Mouse (Mus musculus) limb, embryonic 11.5 days (tissue): ENCODE data around the gene Msrb3. TPM values are rescaled to one million over a fixed set of nuclear protein-coding genes. Genes with fewer than 3 reads are reported as not detected.

ENCODE experiments used
- ATAC-seq: fragments of 200-750 bp; cut with Nextera tagmentation; 2 replicates; pipeline ENCODE4 v1.8.0; 2017; ENCODE audit warnings: low read depth; ENCODE audit not compliant: insufficient number of reproducible peaks, low FRiP score, low TSS enrichment
- DNase-seq: peaks from one replicate; pipeline ENCODE4 v3.0.0-alpha.2; 2015; ENCODE audit warnings: low spot score
- H3K27ac ChIP-seq: fragments of 300-500 bp; sonication (generic); replicated peaks from 2 replicates; pipeline ENCODE4 v1.5.1; 2014; ENCODE audit warnings: low read depth, mild to moderate bottlenecking, low read length
- H3K27me3 ChIP-seq: fragments of 300-500 bp; sonication (generic); 2 replicates; pipeline ENCODE4 v1.6.1; 2014; ENCODE audit warnings: mild to moderate bottlenecking, low read length, mixed read lengths; ENCODE audit not compliant: control insufficient read depth, insufficient read depth
- H3K36me3 ChIP-seq: fragments of 300-500 bp; sonication (generic); 2 replicates; pipeline ENCODE4 v1.6.1; 2014; ENCODE audit warnings: mild to moderate bottlenecking, low read length, moderate library complexity, mixed read lengths; ENCODE audit not compliant: control insufficient read depth, insufficient read depth
- H3K4me1 ChIP-seq: fragments of 300-500 bp; sonication (generic); 2 replicates; pipeline ENCODE4 v1.6.1; 2014; ENCODE audit warnings: low read length, mixed read lengths; ENCODE audit not compliant: control insufficient read depth, insufficient read depth
- H3K4me2 ChIP-seq: fragments of 300-500 bp; sonication (generic); 2 replicates; pipeline ENCODE4 v1.6.1; 2014; ENCODE audit warnings: low read depth, mild to moderate bottlenecking, moderate library complexity; ENCODE audit not compliant: severe bottlenecking
- H3K4me3 ChIP-seq: fragments of 300-500 bp; sonication (generic); 2 replicates; pipeline ENCODE4 v1.5.1; 2014; ENCODE audit warnings: low read depth, low read length
- H3K9ac ChIP-seq: fragments of 300-500 bp; sonication (generic); 2 replicates; pipeline ENCODE4 v1.6.1; 2014; ENCODE audit warnings: mild to moderate bottlenecking, low read length
- H3K9me3 ChIP-seq: fragments of 300-500 bp; sonication (generic); 2 replicates; pipeline ENCODE4 v1.6.1; 2016; ENCODE audit warnings: low read length; ENCODE audit not compliant: control insufficient read depth
- WGBS: fragments of 180-500 bp; shearing (Covaris S2); extraction: QIAGEN DNeasy Blood & Tissue Kit; methylation state at CpG from one replicate; pipeline ENCODE4 v1.1.7; 2014; 5-methylcytosine and 5-hydroxymethylcytosine counted together
- polyA plus RNA-seq: library from polyadenylated mRNA; unstranded; fragments of >200 nt; fragmentation: Nextera tagmentation; extraction: Ambion mirVana; gene quantifications from 2 replicates; pipeline ENCODE4 v1.2.1, GENCODE M21; 2014

Msrb3 gene
- polyA plus RNA-seq, 1 experiment from 2014 or later, result 7.8 TPM

GRCm38 (mm10) chr10:120826381-120826780, 72.5 kb downstream of the Msrb3 start:
- H3K9me3 ChIP-seq, result no peaks in the 10 kb centered on the region
- no peak overlapping the region for H3K4me3 ChIP-seq
- WGBS, result 83% methylated on average over 7 of the region's 7 CpGs
- ATAC-seq (no peak), DNase-seq (peak; percentile 18)
- no peak overlapping the region for H3K9ac ChIP-seq
- no peaks in the 10 kb centered on the region; the same call in 1 of the 2 replicates for H3K36me3 ChIP-seq
- no peak overlapping the region for H3K4me2 ChIP-seq
- H3K4me1 ChIP-seq, result peaks cover 9% of the 10 kb centered on the region; the same call in 1 of the 2 replicates
- H3K27ac ChIP-seq, result no peak overlapping the region
- no peaks in the 10 kb centered on the region for H3K27me3 ChIP-seq

GRCm38 (mm10) chr10:120825594-120825993, 73.3 kb downstream of the Msrb3 start:
- Histone ChIP-seq H3K27me3 (no peaks in the 10 kb centered on the region), H3K36me3 (no peaks in the 10 kb centered on the region; the same call in 1 of the 2 replicates), H3K4me3 (no peak overlapping the region), H3K4me1 (peaks cover 10% of the 10 kb centered on the region; the same call in 1 of the 2 replicates), H3K9me3 (no peaks in the 10 kb centered on the region), H3K4me2 (no peak overlapping the region), H3K9ac (no peak overlapping the region), H3K27ac (no peak overlapping the region)
- DNase-seq, result peak; percentile 22
- WGBS, result 38% methylated on average over 11 of the region's 11 CpGs
- ATAC-seq, result no peak

GRCm38 (mm10) chr10:120821491-120822358, 77.2 kb downstream of the Msrb3 start:
- H3K9me3 ChIP-seq, result no peaks in the 10 kb centered on the region
- no peak overlapping the region for H3K4me3 ChIP-seq
- ATAC-seq (peak; percentile 76), DNase-seq (peak; percentile 75)
- no peaks in the 10 kb centered on the region for H3K27me3 ChIP-seq
- peak overlapping the region; percentile 72 for H3K27ac ChIP-seq
- H3K9ac ChIP-seq, result no peak overlapping the region
- 12% methylated on average over 20 of the region's 20 CpGs for WGBS
- peak overlapping the region; percentile 21 for H3K4me2 ChIP-seq
- no peaks in the 10 kb centered on the region for H3K36me3 ChIP-seq
- H3K4me1 ChIP-seq, result peaks cover 10% of the 10 kb centered on the region; the same call in 1 of the 2 replicates

GRCm38 (mm10) chr10:120820781-120821300, 78.1 kb downstream of the Msrb3 start:
- Histone ChIP-seq H3K9me3 (no peaks in the 10 kb centered on the region), H3K9ac (no peak overlapping the region), H3K27ac (peak overlapping the region; percentile 72; the same call in 1 of the 2 replicates), H3K4me1 (peaks cover 10% of the 10 kb centered on the region; the same call in 1 of the 2 replicates), H3K4me2 (peak overlapping the region; percentile 21; the same call in 1 of the 2 replicates), H3K27me3 (no peaks in the 10 kb centered on the region), H3K36me3 (no peaks in the 10 kb centered on the region), H3K4me3 (no peak overlapping the region)
- WGBS, result 29% methylated on average over 12 of the region's 12 CpGs
- ATAC-seq (no peak), DNase-seq (peak; percentile 21)

- H3K4me3 ChIP-seq, result no peak overlapping the region
- no peak overlapping the region for H3K4me2 ChIP-seq
- no peak overlapping the region for H3K9ac ChIP-seq
- DNase-seq (peak; percentile 16), ATAC-seq (no peak)
- no peaks in the 10 kb centered on the region for H3K27me3 ChIP-seq
- WGBS, result 87% methylated on average over 5 of the region's 5 CpGs
- H3K4me1 ChIP-seq, result peaks cover 21% of the 10 kb centered on the region
- no peaks in the 10 kb centered on the region for H3K9me3 ChIP-seq
- H3K36me3 ChIP-seq, result no peaks in the 10 kb centered on the region
- no peak overlapping the region for H3K27ac ChIP-seq
Observed at GRCm38 (mm10) chr10:120815290-120815689, 83.6 kb downstream of the Msrb3 start.

GRCm38 (mm10) chr10:120811796-120812443, 87.0 kb downstream of the Msrb3 start:
- Histone ChIP-seq H3K27ac (peak overlapping the region; percentile 51; the same call in 1 of the 2 replicates), H3K36me3 (no peaks in the 10 kb centered on the region), H3K9ac (no peak overlapping the region), H3K4me1 (peaks cover 31% of the 10 kb centered on the region), H3K9me3 (no peaks in the 10 kb centered on the region), H3K4me2 (no peak overlapping the region), H3K27me3 (no peaks in the 10 kb centered on the region), H3K4me3 (no peak overlapping the region)
- no peak for ATAC-seq
- WGBS, result 60% methylated on average over 24 of the region's 24 CpGs
- peak; percentile 27 for DNase-seq

GRCm38 (mm10) chr10:120810832-120811571, 87.9 kb downstream of the Msrb3 start:
- DNase-seq (no peak), ATAC-seq (no peak)
- H3K27me3 ChIP-seq, result no peaks in the 10 kb centered on the region
- H3K4me2 ChIP-seq, result no peak overlapping the region
- no peak overlapping the region for H3K4me3 ChIP-seq
- no peaks in the 10 kb centered on the region for H3K36me3 ChIP-seq
- 74% methylated on average over 4 of the region's 4 CpGs for WGBS
- no peak overlapping the region for H3K9ac ChIP-seq
- H3K27ac ChIP-seq, result no peak overlapping the region
- peaks cover 31% of the 10 kb centered on the region for H3K4me1 ChIP-seq
- H3K9me3 ChIP-seq, result no peaks in the 10 kb centered on the region
